Mouse (Mus musculus) midbrain, embryonic 11.5 days (tissue): ENCODE measurements at regions not wholly inside any gene's neighbourhood (a gene's known extent, or its start where the extent isn't known, plus 50 kb on each side); places are given as distances from the start of the nearest gene placed in this dataset.

Experiments used
- ATAC-seq: fragments of 200-750 bp; cut with Nextera tagmentation; 2 replicates; pipeline ENCODE4 v1.8.0; 2017; ENCODE audit warnings: moderate TSS enrichment, moderate library complexity; ENCODE audit not compliant: low FRiP score
- DNase-seq: peaks from one replicate; pipeline ENCODE4 v3.0.0; 2015; ENCODE audit warnings: low spot score; ENCODE audit errors: missing footprints
- H3K27ac ChIP-seq: fragments of 300-500 bp; sonication (generic); 2 replicates; pipeline ENCODE4 v1.5.1; 2014; ENCODE audit warnings: low read depth, low read length
- H3K27me3 ChIP-seq: fragments of 300-500 bp; sonication (generic); 2 replicates; pipeline ENCODE4 v1.6.1; 2014; ENCODE audit warnings: mild to moderate bottlenecking, low read length, moderate library complexity, mixed read lengths; ENCODE audit not compliant: control insufficient read depth, insufficient read depth
- H3K36me3 ChIP-seq: fragments of 300-500 bp; sonication (generic); 2 replicates; pipeline ENCODE4 v1.6.1; 2014; ENCODE audit warnings: mild to moderate bottlenecking, low read length, moderate library complexity, mixed read lengths; ENCODE audit not compliant: control insufficient read depth, insufficient read depth
- H3K4me1 ChIP-seq: fragments of 300-500 bp; sonication (generic); 2 replicates; pipeline ENCODE4 v1.6.1; 2014; ENCODE audit warnings: low read length; ENCODE audit not compliant: control insufficient read depth, insufficient read depth
- H3K4me2 ChIP-seq: fragments of 300-500 bp; sonication (generic); 2 replicates; pipeline ENCODE4 v1.6.1; 2014; ENCODE audit warnings: mild to moderate bottlenecking, moderate library complexity
- H3K4me3 ChIP-seq: fragments of 300-500 bp; sonication (generic); 2 replicates; pipeline ENCODE4 v1.5.1; 2014; ENCODE audit warnings: low read depth, low read length
- H3K9ac ChIP-seq: fragments of 300-500 bp; sonication (generic); 2 replicates; pipeline ENCODE4 v1.6.1; 2014; ENCODE audit warnings: low read length
- H3K9me3 ChIP-seq: fragments of 300-500 bp; sonication (generic); 2 replicates; pipeline ENCODE4 v1.6.1; 2016; ENCODE audit warnings: low read length; ENCODE audit not compliant: control insufficient read depth
- WGBS: fragments of 180-500 bp; shearing (Covaris S2); extraction: QIAGEN DNeasy Blood & Tissue Kit; methylation state at CpG from one replicate; pipeline ENCODE4 v1.1.7; 2014; 5-methylcytosine and 5-hydroxymethylcytosine counted together

GRCm38 (mm10) chr6:93168526-93168925, 225.2 kb upstream of the Adamts9 start:
- no peaks in the 10 kb centered on the region for H3K9me3 ChIP-seq
- H3K36me3 ChIP-seq = no peaks in the 10 kb centered on the region
- no peak overlapping the region for H3K27ac ChIP-seq
- DNase-seq = no peak
- H3K4me1 ChIP-seq = peaks cover 3% of the 10 kb centered on the region; the same call in 1 of the 2 replicates
- no peak for ATAC-seq
- H3K4me2 ChIP-seq = no peak overlapping the region
- H3K27me3 ChIP-seq = no peaks in the 10 kb centered on the region
- 82% methylated on average over 5 of the region's 5 CpGs for WGBS
- H3K4me3 ChIP-seq = no peak overlapping the region
- H3K9ac ChIP-seq = no peak overlapping the region

- no peak for ATAC-seq
- peaks cover 3% of the 10 kb centered on the region; the same call in 1 of the 2 replicates for H3K4me1 ChIP-seq
- no peak overlapping the region for H3K27ac ChIP-seq
- 39% methylated on average over 7 of the region's 7 CpGs for WGBS
- H3K4me3 ChIP-seq = no peak overlapping the region
- no peaks in the 10 kb centered on the region for H3K36me3 ChIP-seq
- no peaks in the 10 kb centered on the region for H3K27me3 ChIP-seq
- H3K4me2 ChIP-seq = no peak overlapping the region
- H3K9me3 ChIP-seq = no peaks in the 10 kb centered on the region
- DNase-seq = no peak
- no peak overlapping the region for H3K9ac ChIP-seq
Measured at GRCm38 (mm10) chr6:93167281-93167680, 224.0 kb upstream of the Adamts9 start.

GRCm38 (mm10) chr6:93165942-93166341, 222.7 kb upstream of the Adamts9 start:
- ATAC-seq = no peak
- Histone ChIP-seq H3K36me3 (no peaks in the 10 kb centered on the region), H3K4me2 (no peak overlapping the region), H3K4me1 (peaks cover 3% of the 10 kb centered on the region; the same call in 1 of the 2 replicates), H3K4me3 (no peak overlapping the region), H3K9ac (no peak overlapping the region), H3K27ac (no peak overlapping the region), H3K27me3 (no peaks in the 10 kb centered on the region), H3K9me3 (no peaks in the 10 kb centered on the region)
- no peak for DNase-seq
- WGBS = 70% methylated on average over 4 of the region's 4 CpGs

- DNase-seq = no peak
- Histone ChIP-seq H3K4me1 (no peaks in the 10 kb centered on the region), H3K27ac (no peak overlapping the region), H3K27me3 (no peaks in the 10 kb centered on the region), H3K4me2 (no peak overlapping the region), H3K9ac (no peak overlapping the region), H3K4me3 (no peak overlapping the region), H3K9me3 (no peaks in the 10 kb centered on the region), H3K36me3 (no peaks in the 10 kb centered on the region)
- no peak for ATAC-seq
- 90% methylated on average over 5 of the region's 5 CpGs for WGBS
Measured at GRCm38 (mm10) chr6:93152431-93153208, 209.3 kb upstream of the Adamts9 start.

GRCm38 (mm10) chr6:93150531-93150930, 207.2 kb upstream of the Adamts9 start:
- H3K4me1 ChIP-seq = no peaks in the 10 kb centered on the region
- WGBS = 45% methylated on average over 2 of the region's 2 CpGs
- H3K4me2 ChIP-seq = no peak overlapping the region
- H3K9ac ChIP-seq = no peak overlapping the region
- no peaks in the 10 kb centered on the region for H3K36me3 ChIP-seq
- ATAC-seq = no peak
- H3K27me3 ChIP-seq = no peaks in the 10 kb centered on the region
- H3K27ac ChIP-seq = no peak overlapping the region
- H3K9me3 ChIP-seq = no peaks in the 10 kb centered on the region
- no peak for DNase-seq
- H3K4me3 ChIP-seq = no peak overlapping the region

- Histone ChIP-seq H3K9ac (no peak overlapping the region), H3K36me3 (no peaks in the 10 kb centered on the region), H3K4me3 (no peak overlapping the region), H3K4me2 (no peak overlapping the region), H3K27ac (no peak overlapping the region), H3K4me1 (no peaks in the 10 kb centered on the region), H3K9me3 (no peaks in the 10 kb centered on the region), H3K27me3 (no peaks in the 10 kb centered on the region)
- no peak for DNase-seq
- no peak for ATAC-seq
- WGBS = 36% methylated on average over 4 of the region's 4 CpGs
Measured at GRCm38 (mm10) chr6:93149956-93150355, 206.7 kb upstream of the Adamts9 start.

- no peak overlapping the region for H3K27ac ChIP-seq
- H3K4me2 ChIP-seq = no peak overlapping the region
- no peaks in the 10 kb centered on the region for H3K27me3 ChIP-seq
- ATAC-seq = no peak
- DNase-seq = no peak
- H3K4me3 ChIP-seq = no peak overlapping the region
- H3K4me1 ChIP-seq = no peaks in the 10 kb centered on the region
- no peaks in the 10 kb centered on the region for H3K9me3 ChIP-seq
- no peaks in the 10 kb centered on the region for H3K36me3 ChIP-seq
- WGBS = 53% methylated on average over 4 of the region's 4 CpGs
- no peak overlapping the region for H3K9ac ChIP-seq
Measured at GRCm38 (mm10) chr6:93140331-93140731, 197.0 kb upstream of the Adamts9 start.

- H3K4me2 ChIP-seq = no peak overlapping the region
- H3K27ac ChIP-seq = no peak overlapping the region
- H3K9me3 ChIP-seq = no peaks in the 10 kb centered on the region
- 78% methylated on average over 5 of the region's 5 CpGs for WGBS
- H3K36me3 ChIP-seq = no peaks in the 10 kb centered on the region
- no peaks in the 10 kb centered on the region for H3K27me3 ChIP-seq
- DNase-seq = no peak
- H3K9ac ChIP-seq = no peak overlapping the region
- H3K4me1 ChIP-seq = no peaks in the 10 kb centered on the region
- ATAC-seq = no peak
- H3K4me3 ChIP-seq = no peak overlapping the region
Measured at GRCm38 (mm10) chr6:93133940-93134339, 190.6 kb upstream of the Adamts9 start.

GRCm38 (mm10) chr6:93130946-93131685, 187.8 kb upstream of the Adamts9 start:
- ATAC-seq (no peak), DNase-seq (no peak)
- Histone ChIP-seq H3K4me3 (no peak overlapping the region), H3K27me3 (no peaks in the 10 kb centered on the region), H3K9ac (no peak overlapping the region), H3K36me3 (no peaks in the 10 kb centered on the region), H3K9me3 (no peaks in the 10 kb centered on the region), H3K4me2 (no peak overlapping the region), H3K4me1 (no peaks in the 10 kb centered on the region), H3K27ac (no peak overlapping the region)
- WGBS = 37% methylated on average over 4 of the region's 4 CpGs
